Mouse (Mus musculus) stomach, embryonic 16.5 days (tissue): ENCODE data around the gene Nlrc3. TPM values are rescaled to one million over a fixed set of nuclear protein-coding genes. Genes with fewer than 3 reads are reported as not detected.

ENCODE experiments used
- ATAC-seq: fragments of 200-750 bp; cut with Nextera tagmentation; 2 replicates; pipeline ENCODE4 v1.8.0; 2017; ENCODE audit warnings: moderate number of reproducible peaks, moderate TSS enrichment; ENCODE audit not compliant: insufficient read depth, low FRiP score
- H3K27ac ChIP-seq: fragments of 300-500 bp; sonication (generic); 2 replicates; pipeline ENCODE4 v1.5.1; 2014; ENCODE audit warnings: low read length
- H3K27me3 ChIP-seq: fragments of 300-500 bp; sonication (generic); 2 replicates; pipeline ENCODE4 v1.6.1; 2014; ENCODE audit warnings: low read length, control low read depth, mixed read lengths; ENCODE audit not compliant: control insufficient read depth, insufficient read depth
- H3K36me3 ChIP-seq: fragments of 300-500 bp; sonication (generic); 2 replicates; pipeline ENCODE4 v1.6.1; 2014; ENCODE audit warnings: low read length; ENCODE audit not compliant: control insufficient read depth, insufficient read depth
- H3K4me1 ChIP-seq: fragments of 300-500 bp; sonication (generic); 2 replicates; pipeline ENCODE4 v1.6.1; 2014; ENCODE audit warnings: low read length, control low read depth, mixed read lengths; ENCODE audit not compliant: control insufficient read depth, insufficient read depth
- H3K4me2 ChIP-seq: fragments of 300-500 bp; sonication (generic); 2 replicates; pipeline ENCODE4 v1.6.1; 2014; ENCODE audit warnings: low read depth, low read length, mixed read lengths
- H3K4me3 ChIP-seq: fragments of 300-500 bp; sonication (generic); replicated peaks from 2 replicates; pipeline ENCODE4 v1.5.1; 2014; ENCODE audit warnings: mild to moderate bottlenecking, low read length
- H3K9ac ChIP-seq: fragments of 300-500 bp; sonication (generic); 2 replicates; pipeline ENCODE4 v1.6.1; 2014; ENCODE audit warnings: low read length
- H3K9me3 ChIP-seq: fragments of 300-500 bp; sonication (generic); replicated peaks from 2 replicates; pipeline ENCODE4 v1.6.1; 2016; ENCODE audit warnings: low read length, control low read depth; ENCODE audit not compliant: control insufficient read depth
- WGBS: fragments of 180-500 bp; shearing (Covaris S2); extraction: QIAGEN DNeasy Blood & Tissue Kit; methylation state at CpG from one replicate; pipeline ENCODE4 v1.1.7; 2014; 5-methylcytosine and 5-hydroxymethylcytosine counted together
- polyA plus RNA-seq: library from polyadenylated mRNA; unstranded; fragments of >200 nt; fragmentation: Nextera tagmentation; extraction: Ambion mirVana; gene quantifications from 2 replicates; pipeline ENCODE4 v1.2.1, GENCODE M21; 2015

Gene Nlrc3
- polyA plus RNA-seq, 1 experiment from 2014 or later = 0.99 TPM

- no peaks in the 10 kb centered on the region for H3K9me3 ChIP-seq
- H3K4me3 ChIP-seq = no peak overlapping the region
- no peak overlapping the region for H3K27ac ChIP-seq
- no peaks in the 10 kb centered on the region; the same call in 1 of the 2 replicates for H3K4me1 ChIP-seq
- no peak for ATAC-seq
- no peaks in the 10 kb centered on the region for H3K36me3 ChIP-seq
- no peak overlapping the region for H3K4me2 ChIP-seq
- 87% methylated on average over 6 of the region's 6 CpGs for WGBS
- no peak overlapping the region for H3K9ac ChIP-seq
- no peaks in the 10 kb centered on the region for H3K27me3 ChIP-seq
Observed at GRCm38 (mm10) chr16:3956369-3956768, 20.1 kb downstream of the Nlrc3 start.

GRCm38 (mm10) chr16:3951141-3951540, 25.3 kb downstream of the Nlrc3 start:
- ATAC-seq = no peak
- no peaks in the 10 kb centered on the region for H3K4me1 ChIP-seq

DNA sequence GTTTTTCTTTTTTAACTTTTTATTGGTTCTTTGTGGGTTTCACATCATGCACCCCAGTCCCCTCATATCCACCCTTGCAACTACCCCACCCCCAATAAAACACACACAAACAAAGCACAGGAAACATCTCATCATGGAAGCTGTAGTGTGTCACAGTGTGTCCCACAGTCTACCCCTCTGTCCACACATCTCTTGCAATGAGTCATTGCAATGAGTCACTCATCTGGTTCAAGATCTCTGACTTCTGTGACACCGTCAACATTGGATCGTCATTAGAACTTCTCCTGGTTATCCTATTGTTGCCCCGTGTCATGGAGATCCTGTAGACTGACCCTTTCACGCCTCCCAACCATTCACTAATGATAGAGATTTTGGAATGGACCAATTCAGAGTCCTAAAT, 41.7 kb downstream of the Nlrc3 start:
- Histone ChIP-seq H3K36me3 (peaks cover 19% of the 10 kb centered on the region), H3K4me2 (no peak overlapping the region), H3K27me3 (no peaks in the 10 kb centered on the region), H3K27ac (no peak overlapping the region), H3K9me3 (no peaks in the 10 kb centered on the region), H3K4me1 (no peaks in the 10 kb centered on the region), H3K4me3 (no peak overlapping the region), H3K9ac (no peak overlapping the region)
- WGBS = 84% methylated on average over 4 of the region's 4 CpGs
- ATAC-seq = no peak

More at GRCm38 (mm10) chr16:3951141-3951540, 25.3 kb downstream of the Nlrc3 start:
- Histone ChIP-seq H3K36me3 (no peaks in the 10 kb centered on the region), H3K27ac (no peak overlapping the region), H3K4me3 (no peak overlapping the region), H3K27me3 (no peaks in the 10 kb centered on the region), H3K9me3 (no peaks in the 10 kb centered on the region), H3K4me2 (no peak overlapping the region), H3K9ac (no peak overlapping the region)
- WGBS = 86% methylated on average over 1 of the region's 1 CpGs

DNA sequence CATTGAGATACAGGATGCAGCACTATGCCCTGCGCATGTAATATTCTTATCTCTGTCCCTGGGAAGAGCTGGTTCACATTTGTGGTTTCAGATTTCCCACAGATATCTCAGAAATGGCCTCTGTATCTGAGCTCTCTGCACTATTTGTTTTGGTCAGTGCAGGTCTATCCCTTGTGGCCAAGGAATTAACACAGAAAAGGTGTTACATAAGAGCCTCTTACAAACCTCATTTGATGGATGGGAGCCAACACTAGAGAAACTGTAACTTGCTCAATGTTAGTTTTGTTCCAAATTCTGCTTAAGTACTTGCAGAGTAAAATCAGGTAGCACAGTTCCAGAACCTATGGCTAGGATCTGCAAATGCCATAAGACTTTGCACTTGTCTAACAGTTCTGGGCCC, 42.3 kb downstream of the Nlrc3 start:
- no peak for ATAC-seq
- H3K4me3 ChIP-seq = no peak overlapping the region
- H3K27ac ChIP-seq = no peak overlapping the region
- no peaks in the 10 kb centered on the region for H3K27me3 ChIP-seq
- no peaks in the 10 kb centered on the region for H3K9me3 ChIP-seq
- H3K9ac ChIP-seq = no peak overlapping the region
- H3K36me3 ChIP-seq = peaks cover 19% of the 10 kb centered on the region
- no peak overlapping the region for H3K4me2 ChIP-seq
- no peaks in the 10 kb centered on the region for H3K4me1 ChIP-seq
- WGBS = 95% methylated on average over 1 of the region's 1 CpGs

- Histone ChIP-seq H3K4me3 (no peak overlapping the region), H3K36me3 (peaks cover 18% of the 10 kb centered on the region), H3K4me2 (no peak overlapping the region), H3K27ac (no peak overlapping the region), H3K4me1 (no peaks in the 10 kb centered on the region), H3K9ac (no peak overlapping the region), H3K9me3 (no peaks in the 10 kb centered on the region), H3K27me3 (no peaks in the 10 kb centered on the region)
- no peak for ATAC-seq
- 85% methylated on average over 6 of the region's 6 CpGs for WGBS
Observed at GRCm38 (mm10) chr16:3933536-3933935, 42.9 kb downstream of the Nlrc3 start.

GRCm38 (mm10) chr16:3929151-3929550, 47.3 kb downstream of the Nlrc3 start:
- WGBS = 78% methylated on average over 7 of the region's 7 CpGs
- no peak for ATAC-seq
- Histone ChIP-seq H3K4me1 (no peaks in the 10 kb centered on the region), H3K27me3 (no peaks in the 10 kb centered on the region), H3K4me2 (no peak overlapping the region), H3K4me3 (no peak overlapping the region), H3K36me3 (peaks cover 26% of the 10 kb centered on the region), H3K27ac (no peak overlapping the region), H3K9me3 (no peaks in the 10 kb centered on the region), H3K9ac (no peak overlapping the region)

- Histone ChIP-seq H3K4me1 (no peaks in the 10 kb centered on the region), H3K9me3 (no peaks in the 10 kb centered on the region), H3K9ac (no peak overlapping the region), H3K27ac (no peak overlapping the region), H3K36me3 (peaks cover 24% of the 10 kb centered on the region), H3K4me3 (no peak overlapping the region), H3K4me2 (no peak overlapping the region), H3K27me3 (no peaks in the 10 kb centered on the region)
- no peak for ATAC-seq
- WGBS = 36% methylated on average over 1 of the region's 1 CpGs
Observed at GRCm38 (mm10) chr16:3928582-3928981, 47.9 kb downstream of the Nlrc3 start.

- Histone ChIP-seq H3K36me3 (peaks cover 21% of the 10 kb centered on the region), H3K9ac (no peak overlapping the region), H3K9me3 (no peaks in the 10 kb centered on the region), H3K4me1 (no peaks in the 10 kb centered on the region), H3K27ac (no peak overlapping the region), H3K27me3 (no peaks in the 10 kb centered on the region), H3K4me3 (no peak overlapping the region), H3K4me2 (no peak overlapping the region)
- ATAC-seq = no peak
- 78% methylated on average over 4 of the region's 4 CpGs for WGBS
Observed at GRCm38 (mm10) chr16:3923966-3924365, 52.5 kb downstream of the Nlrc3 start.

GRCm38 (mm10) chr16:3923515-3923914, 52.9 kb downstream of the Nlrc3 start:
- WGBS = 81% methylated on average over 3 of the region's 3 CpGs
- H3K4me3 ChIP-seq = no peak overlapping the region
- no peak for ATAC-seq
- H3K9me3 ChIP-seq = no peaks in the 10 kb centered on the region
- H3K4me2 ChIP-seq = no peak overlapping the region
- H3K27ac ChIP-seq = no peak overlapping the region
- no peak overlapping the region for H3K9ac ChIP-seq
- no peaks in the 10 kb centered on the region for H3K27me3 ChIP-seq
- peaks cover 19% of the 10 kb centered on the region for H3K36me3 ChIP-seq
- no peaks in the 10 kb centered on the region for H3K4me1 ChIP-seq

DNA sequence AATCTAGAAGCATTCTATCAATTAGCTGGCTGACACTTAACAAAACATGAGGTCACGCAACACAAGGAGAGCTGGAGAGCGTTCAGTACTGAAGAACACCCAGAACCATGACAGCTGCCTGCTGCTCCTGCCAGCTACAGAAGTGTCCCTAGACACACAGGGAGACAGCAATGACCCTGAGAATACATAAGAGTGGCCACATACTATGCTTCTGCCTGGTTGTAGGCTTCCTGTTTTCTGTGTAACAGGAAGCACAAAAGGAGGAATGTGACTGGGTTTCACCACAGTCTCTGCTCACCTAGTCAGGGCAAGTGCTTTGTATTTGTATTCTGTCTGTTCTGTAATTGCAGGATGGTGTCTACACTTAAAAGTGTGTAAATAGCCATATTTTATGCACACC, 55.7 kb downstream of the Nlrc3 start:
- no peak overlapping the region for H3K9ac ChIP-seq
- H3K4me3 ChIP-seq = no peak overlapping the region
- H3K4me2 ChIP-seq = no peak overlapping the region
- no peaks in the 10 kb centered on the region for H3K4me1 ChIP-seq
- H3K9me3 ChIP-seq = no peaks in the 10 kb centered on the region
- 94% methylated on average over 2 of the region's 2 CpGs for WGBS
- peaks cover 16% of the 10 kb centered on the region for H3K36me3 ChIP-seq
- ATAC-seq = no peak
- H3K27ac ChIP-seq = no peak overlapping the region
- no peaks in the 10 kb centered on the region for H3K27me3 ChIP-seq
